Mouse (Mus musculus): ENCODE measurements around the gene Enpp4.

DNA sequence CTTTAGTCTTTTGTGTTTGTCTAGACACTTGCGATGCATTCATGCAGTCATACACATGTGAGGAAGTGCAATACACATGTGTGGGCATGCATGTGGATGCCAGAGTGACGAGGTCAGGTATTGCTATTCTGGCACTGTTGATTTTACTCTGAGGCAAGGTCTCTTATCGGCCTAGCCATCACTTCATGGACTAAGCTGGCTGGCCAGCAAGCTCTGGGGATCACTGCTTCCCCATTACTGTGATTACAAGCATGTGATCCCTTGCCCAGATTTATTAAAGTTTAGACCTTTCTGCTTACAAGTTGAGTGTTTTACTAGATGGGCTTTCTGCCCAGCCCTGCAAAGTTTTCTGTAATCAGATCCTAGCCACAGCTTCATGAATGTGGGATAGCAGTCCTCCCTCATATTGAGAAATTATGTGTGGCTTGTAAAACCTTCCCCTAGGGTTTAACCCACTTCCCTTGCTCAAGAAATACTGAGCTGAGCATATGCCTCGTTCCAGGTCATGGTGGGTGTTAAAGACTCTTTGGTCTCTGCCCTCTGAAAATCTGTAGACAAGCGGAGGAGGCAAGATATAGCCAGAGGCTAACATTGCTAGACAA lies 44.2 kb downstream of the Enpp4 start:
- no peak for TF ChIP-seq POLR2A (IDR thresholded peaks at IDR 0.05; ENCODE audit: insufficient read length, low read depth)
- no peak for TF ChIP-seq MYOD1 (IDR thresholded peaks at IDR 0.05; ENCODE audit: control insufficient read depth in 1 of 3, insufficient read length in 2 of 3, low read depth in 2 of 3)
- no peak for TF ChIP-seq E2F4 (IDR thresholded peaks at IDR 0.05; ENCODE audit: insufficient read depth)
- TF ChIP-seq CEBPB (IDR thresholded peaks at IDR 0.05; ENCODE audit: insufficient read depth, poor library complexity, severe bottlenecking) = no peak
- no peak for TF ChIP-seq POLR2AphosphoS2 (IDR thresholded peaks at IDR 0.05; ENCODE audit: insufficient read length, low read depth)
